Mouse (Mus musculus) mouse trophoblast stem cell (cell line): ENCODE data around the gene Atf6.

Experiments used
- in situ Hi-C, 2 experiments: fragments of 300-500 bp; cut with MseI, MboI; formaldehyde crosslinking; loops; 2 replicates in 1 of 2; 3 replicates in 1 of 2; pipeline ENCODE4 v1.15.1; 2025

The Atf6 gene

GRCm38 (mm10) chr1:170773506-170773905 lies 94.1 kb downstream of the Atf6 start:
- in situ Hi-C loops, result no loop called here

- in situ Hi-C loops, result no loop called here
Measured at GRCm38 (mm10) chr1:170771437-170772003, 96.1 kb downstream of the Atf6 start.

- in situ Hi-C loops, result no loop called here
Measured at GRCm38 (mm10) chr1:170770691-170771090, 96.9 kb downstream of the Atf6 start.

GRCm38 (mm10) chr1:170766997-170767396 lies 100.6 kb downstream of the Atf6 start:
- in situ Hi-C loops, result no loop called here

- in situ Hi-C loops, result no loop called here
Measured at GRCm38 (mm10) chr1:170764798-170765197, 102.8 kb downstream of the Atf6 start.

GRCm38 (mm10) chr1:170761634-170762033 lies 105.9 kb downstream of the Atf6 start:
- in situ Hi-C loops, result no loop called here

- in situ Hi-C loops, result no loop called here
Measured at GRCm38 (mm10) chr1:170753597-170753996, 114.0 kb downstream of the Atf6 start.

GRCm38 (mm10) chr1:170751797-170752196 lies 115.8 kb downstream of the Atf6 start:
- in situ Hi-C loops, result no loop called here

GRCm38 (mm10) chr1:170746523-170746922 lies 121.0 kb downstream of the Atf6 start:
- in situ Hi-C loops, result no loop called here

GRCm38 (mm10) chr1:170741497-170742246 lies 125.9 kb downstream of the Atf6 start:
- in situ Hi-C loops, result no loop called here

GRCm38 (mm10) chr1:170734866-170735265 lies 132.7 kb downstream of the Atf6 start:
- in situ Hi-C loops, result no loop called here

GRCm38 (mm10) chr1:170732596-170732890 lies 135.0 kb downstream of the Atf6 start:
- in situ Hi-C loops, result no loop called here

GRCm38 (mm10) chr1:170731865-170732595 lies 135.5 kb downstream of the Atf6 start:
- in situ Hi-C loops, result no loop called here

GRCm38 (mm10) chr1:170729267-170729962 lies 138.2 kb downstream of the Atf6 start:
- in situ Hi-C loops, result no loop called here

GRCm38 (mm10) chr1:170728524-170728923 lies 139.0 kb downstream of the Atf6 start:
- in situ Hi-C loops, result no loop called here

GRCm38 (mm10) chr1:170721560-170721959 lies 146.0 kb downstream of the Atf6 start:
- in situ Hi-C loops, result no loop called here

GRCm38 (mm10) chr1:170718133-170718810 lies 149.3 kb downstream of the Atf6 start:
- in situ Hi-C loops, result no loop called here

- in situ Hi-C loops, result no loop called here
Measured at GRCm38 (mm10) chr1:170717241-170717828, 150.2 kb downstream of the Atf6 start.

- in situ Hi-C loops, result no loop called here
Measured at GRCm38 (mm10) chr1:170711731-170712130, 155.8 kb downstream of the Atf6 start.

GRCm38 (mm10) chr1:170709969-170710368 lies 157.6 kb downstream of the Atf6 start:
- in situ Hi-C loops, result no loop called here

GRCm38 (mm10) chr1:170709481-170709880 lies 158.1 kb downstream of the Atf6 start:
- in situ Hi-C loops, result no loop called here
